Mouse (Mus musculus) frontal cortex, postnatal 36 days (tissue): ENCODE data around the gene Rpl7a.

Experiments
- DNase-seq, 2 experiments: peaks; one replicate each; pipeline ENCODE4 v3.0.0; 2022; ENCODE audit warnings: low spot score in 2 of 2

Gene Rpl7a

DNA sequence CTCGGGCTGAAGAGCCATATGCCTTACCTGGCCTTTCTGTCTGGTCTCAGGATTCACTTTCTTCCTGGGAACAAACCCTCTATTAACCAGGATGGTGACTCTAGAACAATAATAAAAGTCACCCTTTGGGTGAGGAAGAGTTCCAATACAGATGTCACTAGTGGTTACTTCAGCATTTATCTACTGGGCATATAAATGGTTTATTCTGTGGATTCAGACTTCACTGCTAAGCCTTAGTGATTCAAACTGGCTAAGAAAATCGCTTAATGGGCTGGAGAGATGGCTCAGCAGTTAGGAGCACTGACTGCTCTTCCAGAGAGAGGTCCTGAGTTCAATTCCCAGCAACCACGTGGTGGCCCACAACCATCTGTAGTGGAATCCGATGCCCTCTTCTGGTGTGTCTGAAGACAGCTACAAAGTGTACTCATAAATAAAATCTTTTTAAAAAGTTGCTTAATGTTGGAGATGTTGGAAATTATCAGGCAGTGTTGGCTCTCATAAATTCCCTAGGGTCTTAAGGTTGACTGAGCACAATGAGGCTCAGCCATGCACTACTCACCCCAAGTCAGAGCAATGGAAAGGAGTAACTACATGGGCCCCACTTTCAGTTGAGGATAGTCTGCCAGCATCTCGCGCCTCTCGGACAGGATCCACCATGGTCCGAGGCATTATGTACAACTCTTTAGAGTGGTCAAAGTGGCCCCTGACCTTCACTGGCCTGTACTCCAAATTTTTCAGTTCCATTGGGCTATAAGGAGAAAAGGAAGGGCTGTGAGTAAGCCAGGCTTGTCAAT is 3.8 kb downstream of the Rpl7a start:
- no peak for DNase-seq

DNA sequence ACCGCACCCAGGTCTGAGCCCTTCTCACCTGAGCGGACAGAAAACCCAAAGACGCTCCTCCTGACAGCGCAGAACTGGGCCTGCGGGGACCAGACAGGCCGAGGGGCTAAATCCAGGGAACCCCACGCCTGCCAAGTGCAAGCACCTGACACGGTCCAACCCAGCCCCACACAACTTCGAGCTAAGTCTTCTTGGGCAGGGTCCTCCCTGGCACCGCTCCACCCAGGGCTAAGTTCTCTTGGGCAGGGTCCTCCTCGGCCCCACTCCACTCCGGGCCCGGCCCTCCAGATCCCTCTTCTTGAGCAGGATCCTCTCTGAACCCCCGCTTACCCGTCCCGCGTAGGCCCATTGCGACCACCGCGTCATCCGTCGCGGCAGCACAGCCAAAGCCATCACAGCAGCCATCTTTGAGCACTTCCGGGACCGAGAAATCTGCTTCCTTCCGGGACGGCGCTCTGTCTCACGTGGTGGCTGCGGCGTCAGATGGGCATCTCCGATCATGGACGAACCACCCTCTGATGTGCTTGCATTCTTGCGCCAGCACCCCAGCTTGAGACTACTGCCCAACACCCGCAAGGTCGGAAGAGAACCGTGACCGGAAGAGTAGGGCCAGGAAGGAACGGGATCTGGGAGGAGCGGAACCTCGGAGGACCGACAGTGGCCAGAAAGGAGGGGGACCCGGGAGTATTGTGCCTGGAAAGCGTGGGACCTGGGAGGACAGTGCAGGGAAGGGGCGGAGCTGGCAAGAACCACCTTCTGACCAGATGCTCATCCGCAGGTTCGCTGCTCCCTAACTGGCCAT is 5.6 kb downstream of the Rpl7a start, which contains the start of the genes Surf2 and Surf1:
TSS of gene Surf2 (plus strand) at position 441 of the 802 bp plus-strand sequence.
TSS of gene Surf1 (minus strand) at position 604 of the 802 bp plus-strand sequence.
- peak; percentile 86 to 91 for DNase-seq

DNA sequence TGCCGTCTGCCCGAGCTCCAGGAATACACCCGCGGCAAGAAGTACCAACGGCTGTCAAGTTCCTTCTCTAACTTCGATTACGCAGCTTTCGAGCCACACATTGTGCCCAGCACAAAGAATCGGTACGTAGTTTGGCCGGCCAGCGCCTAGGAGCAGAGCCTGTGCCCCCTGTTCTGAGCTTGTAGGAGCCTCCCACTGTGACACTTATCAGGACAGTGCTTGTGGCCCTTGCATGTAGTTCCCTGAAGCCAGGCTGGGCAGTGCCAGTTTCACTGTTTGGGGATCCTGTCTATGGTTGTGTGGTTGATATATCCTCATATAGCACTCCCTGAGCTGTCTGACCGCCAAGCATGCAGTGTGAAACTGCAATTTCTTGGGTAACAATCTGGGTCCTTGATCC is 6.2 kb downstream of the Rpl7a start:
- no peak for DNase-seq

DNA sequence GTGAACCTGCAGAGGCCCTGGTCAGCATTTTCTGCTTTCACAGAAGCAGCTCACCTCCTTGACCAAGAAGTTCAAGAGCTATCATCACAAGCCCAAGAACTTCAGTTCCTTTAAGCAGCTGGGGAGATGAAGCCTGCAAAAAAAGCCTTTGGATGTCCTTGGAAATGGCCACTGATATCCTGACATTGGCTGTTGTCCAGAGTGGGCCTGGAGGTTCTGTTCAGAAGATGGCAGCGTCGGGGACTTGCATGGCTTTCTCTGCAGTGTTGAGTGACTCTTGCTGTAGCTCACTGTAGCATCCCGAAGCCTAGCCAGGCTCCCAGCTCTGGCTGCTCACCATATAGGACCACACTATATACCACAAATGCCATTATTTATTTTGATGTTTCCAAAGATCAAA is 9.1 kb downstream of the Rpl7a start:
- no peak for DNase-seq

DNA sequence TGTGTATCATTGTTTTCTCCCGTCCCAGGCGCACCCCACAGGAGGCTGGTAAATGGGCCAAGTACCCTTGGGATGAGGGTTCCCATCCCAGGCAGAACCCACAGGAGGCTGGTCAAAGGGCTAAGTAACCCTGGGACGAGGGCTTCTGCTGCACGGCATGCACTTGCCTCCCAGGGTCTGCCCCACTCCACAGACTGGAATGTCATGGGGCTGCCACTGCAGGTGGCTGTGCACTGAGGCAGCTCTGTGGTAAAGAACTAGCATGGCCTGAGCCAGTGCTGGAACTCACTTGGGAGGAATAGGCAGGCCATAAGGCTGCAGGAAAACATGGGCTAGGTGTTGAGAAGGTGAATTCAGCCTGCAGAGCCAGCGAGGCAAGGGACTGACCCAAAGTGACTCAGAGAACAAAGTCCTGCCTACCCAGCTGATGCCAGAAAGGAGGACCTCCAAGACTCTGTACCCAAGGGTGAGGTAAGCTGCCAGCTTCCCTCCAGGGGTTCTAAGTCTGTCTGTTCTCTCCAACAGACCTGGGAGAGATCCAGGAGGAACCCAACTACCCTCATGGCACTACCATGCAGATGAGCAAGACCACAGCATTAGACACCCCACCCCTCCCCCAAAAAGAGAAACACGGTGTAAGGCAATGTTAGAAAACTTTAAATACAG is 9.8 kb downstream of the Rpl7a start:
- DNase-seq: no peak

DNA sequence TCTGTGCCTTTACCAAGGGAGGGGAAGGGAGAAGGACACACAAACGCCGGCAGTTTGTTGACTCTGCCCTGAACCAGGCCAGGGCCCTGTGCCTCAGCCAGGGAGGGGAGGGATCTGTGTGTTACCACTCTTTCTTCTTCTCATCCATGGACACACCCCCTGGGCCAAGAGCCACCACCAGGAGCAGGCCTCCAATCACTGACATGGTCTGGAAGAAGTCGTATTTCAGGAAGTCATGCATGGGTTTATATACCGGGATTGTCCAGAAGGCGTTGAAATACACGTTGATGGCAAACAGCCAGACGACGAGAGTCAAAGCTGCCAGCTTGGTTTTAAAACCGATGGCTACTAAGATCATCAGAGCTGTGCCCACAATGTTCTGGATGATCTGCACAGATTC is 11.2 kb downstream of the Rpl7a start:
- DNase-seq: no peak

DNA sequence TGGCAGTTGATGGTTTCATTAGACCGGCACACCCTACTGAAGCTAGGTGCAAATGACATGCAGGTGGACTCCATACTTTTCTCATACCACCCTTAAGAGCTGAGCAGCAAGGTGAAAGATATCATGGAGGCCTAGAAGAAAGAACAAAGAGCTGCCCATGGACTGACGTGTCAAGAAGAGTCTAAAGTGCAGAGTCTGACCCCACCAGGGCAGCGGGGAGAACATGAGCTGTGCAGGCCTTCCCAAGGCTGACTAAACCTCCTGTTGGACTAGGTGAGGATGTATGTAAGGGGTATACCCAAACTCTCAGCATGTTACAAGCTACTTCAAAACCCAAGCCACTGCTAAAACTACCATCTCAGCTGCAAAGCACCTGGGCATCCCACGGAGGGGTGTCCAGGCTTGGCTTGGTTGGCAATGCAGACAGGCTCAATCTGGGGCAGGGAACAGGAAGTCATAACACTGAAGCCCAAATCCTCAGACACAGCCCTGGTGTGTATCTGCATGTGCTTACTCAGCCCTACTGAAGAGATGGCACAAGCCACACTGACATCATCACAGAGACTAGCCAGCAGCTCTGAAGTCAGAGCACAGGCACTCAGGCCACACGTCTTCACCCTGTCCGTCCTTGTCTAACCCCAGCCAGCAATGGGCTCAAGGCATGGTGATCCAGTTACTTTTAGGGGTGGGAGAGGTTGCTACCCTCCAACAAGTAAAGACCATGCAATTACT is 17.3 kb downstream of the Rpl7a start:
- no peak for DNase-seq

DNA sequence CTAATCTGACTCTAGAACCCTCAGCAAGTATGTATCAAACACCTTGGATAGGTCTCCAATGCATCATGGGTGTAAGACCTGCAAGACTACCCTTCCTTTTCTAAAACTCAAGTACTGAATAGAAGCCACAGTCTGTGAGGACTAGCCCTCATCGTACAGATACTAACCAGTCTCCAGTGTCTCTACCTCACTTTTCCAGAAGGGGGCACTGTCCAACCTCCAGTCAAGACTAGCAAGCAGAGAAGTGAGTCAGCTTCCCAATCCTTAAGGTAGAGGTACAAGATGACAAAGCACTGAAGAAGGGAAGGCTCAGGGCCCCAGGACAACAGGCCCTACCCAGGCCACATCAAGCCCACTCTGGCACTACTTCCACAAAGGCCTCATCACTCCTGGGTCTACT is 19.8 kb downstream of the Rpl7a start:
- peak; percentile 64 to 81 for DNase-seq

DNA sequence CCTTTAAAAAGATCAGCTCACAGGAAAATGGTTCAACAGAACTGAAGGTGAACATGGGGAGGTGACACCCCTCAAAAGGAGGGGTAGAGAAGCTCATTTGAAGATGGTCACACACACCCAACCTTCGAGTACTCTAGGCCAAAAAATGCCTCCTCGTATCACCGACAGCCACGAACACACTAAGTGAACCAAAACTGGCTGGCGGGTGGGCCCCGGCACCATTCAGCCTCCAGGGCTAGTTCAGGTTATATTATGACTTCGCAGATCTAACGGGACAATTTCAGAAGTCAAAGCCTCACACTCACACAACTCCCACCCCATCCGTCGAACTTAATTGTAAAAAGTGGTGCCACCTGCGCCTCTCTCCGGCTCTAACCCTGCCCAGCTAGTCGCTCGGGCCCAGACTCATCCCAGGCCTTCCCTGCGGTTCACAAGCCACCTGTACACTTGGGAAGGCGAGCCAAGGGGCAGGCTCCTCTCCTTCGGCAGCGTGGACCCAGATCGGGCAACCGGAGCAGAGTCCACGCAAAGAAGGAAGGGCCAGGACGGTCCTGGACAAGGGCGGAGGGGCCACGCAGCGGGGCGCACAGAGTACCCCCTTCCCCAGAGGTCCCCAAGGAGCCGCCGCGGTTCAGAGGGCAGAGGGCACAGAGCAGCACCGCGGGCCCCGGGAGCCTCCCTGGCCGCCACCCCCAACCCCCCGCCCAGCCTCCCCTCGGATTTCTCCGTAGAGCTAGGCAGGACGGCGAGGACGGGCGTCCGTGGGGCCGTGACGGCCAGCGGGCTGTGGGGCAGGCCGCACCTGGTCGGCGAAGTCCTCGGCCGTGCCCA is 22.1 kb downstream of the Rpl7a start:
- peak in 1 of 2 experiments; percentile 33 for DNase-seq

DNA sequence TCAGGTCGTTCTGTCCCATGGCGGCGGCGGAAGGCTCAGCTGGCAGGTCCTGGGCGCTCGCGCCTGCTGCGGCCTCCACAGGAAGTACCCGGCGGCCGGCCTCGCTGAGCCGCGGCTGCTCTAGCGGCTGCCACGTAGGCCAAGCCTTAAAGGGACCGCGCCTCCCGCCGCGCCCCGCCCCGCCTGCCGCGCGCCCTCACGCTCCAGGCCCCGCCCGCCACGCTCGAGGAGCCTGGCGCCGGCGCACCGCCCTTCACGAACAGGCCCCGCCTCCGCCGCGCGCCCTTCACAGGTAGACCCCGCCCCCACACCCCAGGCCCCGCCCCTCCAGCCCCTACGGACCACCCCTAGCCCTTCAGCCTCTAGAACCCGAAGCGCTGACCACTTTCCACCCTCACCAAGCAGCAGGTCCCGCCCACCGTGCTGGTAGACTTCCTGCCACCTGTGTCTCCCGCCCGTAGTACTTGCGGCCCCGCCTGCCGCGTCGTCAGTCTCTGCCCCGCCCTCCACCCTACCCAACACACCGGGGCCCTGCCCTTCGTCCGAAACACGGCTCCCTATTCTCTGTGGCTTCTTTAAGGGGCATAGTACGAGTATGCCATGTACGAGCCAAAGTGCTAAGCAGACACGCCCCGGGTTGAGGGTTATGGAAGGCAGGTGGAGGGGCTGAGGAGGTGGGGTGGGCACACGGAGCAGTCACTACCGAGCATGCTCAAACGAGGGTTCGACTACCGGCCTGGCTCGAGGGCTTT is 22.9 kb downstream of the Rpl7a start, which contains the start of the genes Surf4 and Stkld1:
TSS of gene Surf4 (minus strand) at position 625 of the 752 bp plus-strand sequence.
TSS of gene Stkld1 (plus strand) at position 744 of the 752 bp plus-strand sequence.
- peak; percentile 88 to 94 for DNase-seq

DNA sequence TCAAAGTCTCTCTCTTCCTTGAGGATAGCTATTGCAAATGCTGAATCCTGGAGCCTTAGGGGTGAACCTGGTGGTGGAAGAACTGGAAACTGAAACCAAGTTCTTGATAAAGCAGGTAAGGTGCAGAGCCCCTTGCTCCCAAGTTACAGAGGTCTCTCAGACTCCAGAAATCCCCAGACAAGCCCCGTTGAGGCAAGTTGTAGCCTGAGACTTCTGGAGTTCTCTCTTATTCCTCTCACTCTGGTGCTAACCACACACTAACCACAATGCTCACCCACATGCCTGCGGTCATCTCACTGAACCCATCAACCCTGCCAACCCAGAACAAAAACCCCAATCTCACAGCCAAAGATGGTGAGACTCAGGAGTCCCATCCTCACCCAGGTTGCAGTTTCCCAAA is 24.7 kb downstream of the Rpl7a start:
- DNase-seq: no peak

DNA sequence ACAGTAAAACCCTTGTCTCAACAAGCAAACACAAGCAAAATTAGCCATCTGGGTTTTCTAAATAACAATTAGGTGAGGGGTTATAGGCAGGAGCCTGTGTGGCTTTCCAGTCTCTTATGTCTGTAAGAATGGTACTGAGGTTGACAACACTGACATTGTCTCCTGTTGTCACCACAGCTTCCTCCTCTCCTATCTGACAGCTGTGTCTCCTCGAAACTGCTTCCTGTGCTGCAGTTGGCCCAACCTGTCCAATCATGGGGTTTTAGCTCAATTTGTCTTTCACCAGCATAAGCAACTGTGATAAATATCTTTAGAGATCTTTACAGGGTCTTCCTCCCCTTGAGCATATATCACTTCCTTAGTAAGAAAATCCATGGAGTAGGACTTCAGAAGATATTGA is 25.9 kb downstream of the Rpl7a start:
- no peak for DNase-seq

DNA sequence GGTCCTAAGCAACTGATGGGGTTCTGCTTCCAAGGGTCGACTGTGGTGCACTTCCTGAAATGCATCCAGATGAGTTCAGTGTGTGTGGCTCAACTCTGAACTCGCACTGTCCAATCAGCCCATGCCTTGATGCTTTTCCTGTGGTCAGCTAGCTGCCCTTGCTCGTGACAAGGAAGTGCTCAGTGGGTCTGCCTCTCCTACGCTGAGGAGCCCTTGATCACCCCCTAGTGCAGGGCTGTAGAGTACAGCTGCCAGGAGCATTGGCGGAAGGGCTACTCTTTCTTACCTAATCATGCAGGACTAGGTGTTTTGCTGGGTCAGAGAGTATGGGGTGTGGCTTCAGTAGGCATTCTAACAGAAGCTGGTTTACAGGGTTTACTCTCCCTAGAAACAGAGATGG is 31.0 kb downstream of the Rpl7a start:
- no peak for DNase-seq

DNA sequence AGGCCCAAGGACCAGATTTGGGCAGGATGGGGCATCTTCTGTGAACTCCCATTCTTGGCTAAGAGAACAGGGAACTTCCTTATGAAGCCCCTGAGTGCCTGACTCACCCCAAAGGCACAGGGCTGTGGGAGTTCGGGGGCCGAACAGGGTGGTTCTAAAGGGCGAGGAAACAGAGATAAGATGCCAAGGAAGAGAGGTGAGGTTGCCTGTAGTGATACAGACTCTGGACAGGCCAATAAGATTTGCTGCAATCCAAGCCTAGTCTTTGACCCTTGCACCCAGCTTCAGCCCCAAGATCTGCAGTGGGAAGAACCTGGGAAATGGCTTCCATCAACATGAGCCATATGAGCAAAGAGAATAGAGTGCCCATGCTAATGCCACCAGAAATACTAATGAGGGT is 32.7 kb downstream of the Rpl7a start:
- DNase-seq: no peak

DNA sequence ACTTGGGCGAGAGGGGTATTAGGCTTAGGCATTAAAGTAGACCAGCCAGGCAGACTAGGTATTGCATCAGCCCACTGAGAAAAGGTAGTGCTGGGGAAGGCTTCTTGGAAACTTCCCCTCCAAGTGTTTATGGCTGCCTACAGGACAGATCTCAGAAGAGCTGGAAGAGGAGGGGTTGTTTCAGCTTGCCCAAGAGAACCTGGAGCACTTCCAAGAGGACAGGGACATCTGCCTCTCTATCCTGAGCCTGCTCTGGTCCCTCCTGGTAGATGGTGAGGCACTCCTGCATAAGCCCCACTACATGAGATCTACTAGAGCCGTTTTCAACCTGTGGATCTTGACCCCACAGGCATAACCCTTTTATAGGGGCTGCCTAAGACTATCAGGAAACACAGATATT is 39.8 kb downstream of the Rpl7a start:
- no peak for DNase-seq

DNA sequence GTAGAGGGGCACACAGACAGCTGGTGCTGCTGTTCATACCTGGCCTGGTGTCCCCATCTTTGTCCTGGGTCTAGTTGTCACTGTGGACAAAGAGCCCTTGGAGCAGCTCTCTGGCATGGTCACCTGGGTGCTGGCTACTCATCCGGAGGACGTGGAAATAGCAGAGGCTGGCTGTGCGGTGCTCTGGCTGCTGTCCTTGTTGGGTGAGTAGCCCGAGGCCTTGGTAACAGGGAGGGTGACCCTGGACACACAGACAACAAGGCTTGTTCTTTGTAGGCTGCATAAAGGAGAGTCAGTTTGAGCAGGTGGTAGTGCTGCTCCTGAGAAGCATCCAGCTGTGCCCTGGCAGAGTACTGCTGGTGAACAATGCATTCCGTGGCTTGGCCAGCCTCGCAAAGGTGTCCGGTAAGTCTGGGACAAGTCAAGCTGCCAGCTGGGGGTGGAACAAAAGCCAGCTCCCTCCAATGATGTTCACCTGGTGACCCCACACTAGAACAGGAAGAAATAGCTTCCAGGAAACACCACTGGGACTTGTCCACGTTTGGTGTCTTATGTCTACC is 40.9 kb downstream of the Rpl7a start:
- DNase-seq: no peak

DNA sequence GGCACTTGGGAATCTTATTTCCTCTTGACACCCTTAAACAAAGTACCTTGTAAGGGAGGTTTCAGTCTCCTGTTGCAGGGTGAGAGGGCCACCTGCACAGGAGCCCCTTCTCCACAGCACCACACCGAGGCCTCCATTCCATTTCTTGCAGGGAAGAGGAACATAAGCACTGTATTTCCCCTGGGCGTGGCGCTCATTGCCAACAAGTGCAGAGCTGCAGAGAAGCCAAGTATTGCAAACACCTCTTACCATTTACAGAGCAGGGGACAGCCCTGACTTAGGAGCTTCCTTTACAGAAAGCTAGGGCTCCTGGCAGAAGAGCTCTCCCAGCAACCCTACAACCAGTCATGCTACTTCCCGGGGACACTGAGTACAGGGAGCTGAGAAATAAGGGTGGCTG is 41.6 kb downstream of the Rpl7a start:
- no peak for DNase-seq

DNA sequence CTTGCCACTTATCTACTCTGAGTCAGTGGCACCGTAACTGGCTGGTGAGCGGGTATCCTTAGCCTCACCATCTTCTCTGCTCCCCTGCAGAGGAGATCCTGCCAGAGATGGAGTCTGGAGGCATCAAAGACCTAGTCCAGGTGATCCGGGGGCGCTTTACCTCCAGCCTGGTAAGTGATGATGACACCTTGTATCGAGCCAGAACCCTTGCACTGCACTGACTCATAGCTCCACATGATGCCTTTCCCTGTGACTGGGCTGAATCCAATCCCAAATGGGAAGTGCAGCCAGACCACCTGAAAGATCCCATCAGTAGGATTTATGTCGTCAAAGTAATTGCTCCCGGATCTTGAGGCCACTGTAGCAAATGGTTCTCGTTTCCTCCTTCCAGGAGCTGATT is 42.3 kb downstream of the Rpl7a start:
- no peak for DNase-seq

DNA sequence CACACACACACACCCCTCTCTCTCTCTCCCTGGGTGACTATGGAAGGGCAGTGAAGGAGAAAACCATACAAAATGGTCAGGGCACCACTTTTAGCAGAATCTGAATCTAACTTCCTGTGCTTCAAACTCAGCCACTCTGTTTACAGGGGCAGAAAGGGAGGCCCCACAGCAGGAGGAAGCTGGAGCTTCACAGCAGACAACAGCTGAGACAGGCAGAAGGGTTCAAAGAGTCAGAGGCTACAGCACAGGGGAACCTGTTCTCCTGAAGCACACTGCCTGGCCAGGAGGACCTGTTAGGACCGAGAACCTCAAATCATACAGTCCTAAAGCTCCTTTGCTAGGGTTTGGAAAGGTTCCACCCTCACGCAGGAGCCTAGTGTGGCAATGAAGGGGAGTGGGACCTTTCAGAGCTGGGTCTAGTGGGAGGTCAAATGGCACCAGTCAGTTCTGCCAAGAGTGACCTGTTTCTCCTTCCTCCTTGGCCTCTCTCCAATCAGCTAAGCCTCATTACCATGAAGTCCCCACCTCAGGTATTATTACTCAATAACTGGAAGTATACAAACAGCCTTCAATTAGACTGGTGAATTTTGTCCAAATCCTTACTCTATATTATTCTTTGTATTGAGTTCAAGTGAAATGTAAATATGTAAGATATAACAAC is 44.3 kb downstream of the Rpl7a start:
- DNase-seq: no peak
